Mouse (Mus musculus) G1E (cell line): ENCODE measurements around the gene Purb. TPM values are rescaled to one million over a fixed set of nuclear protein-coding genes. Genes with fewer than 3 reads are reported as not detected.
"Not testable (repeated sequence)": the region's sequence is repeated elsewhere in the genome, so short reads cannot be mapped to it uniquely, and the experiment has no call there.

Source experiments
- ATAC-seq: 2 replicates; pipeline ENCODE4 v1.8.0; 2016; ENCODE audit warnings: mild to moderate bottlenecking; ENCODE audit not compliant: insufficient number of reproducible peaks, poor library complexity, low FRiP score, severe bottlenecking; ENCODE audit errors: extremely low read depth
- DNase-seq: peaks from one replicate; pipeline ENCODE4 v3.0.0; 2012; ENCODE audit warnings: low spot score
- H3K27me3 ChIP-seq: 2 replicates; pipeline ENCODE4 v1.6.1; 2012; ENCODE audit warnings: mild to moderate bottlenecking, low read length, inconsistent platforms; ENCODE audit not compliant: insufficient read depth
- H3K36me3 ChIP-seq: replicated peaks from 2 replicates; pipeline ENCODE3; 2012; ENCODE audit warnings: mild to moderate bottlenecking, inconsistent platforms
- H3K4me1 ChIP-seq: 2 replicates; pipeline ENCODE4 v1.6.1; 2012; ENCODE audit warnings: low read depth, low read length, inconsistent platforms, mixed read lengths; ENCODE audit not compliant: insufficient read depth
- H3K4me3 ChIP-seq: 2 replicates; pipeline ENCODE4 v1.5.1; 2012; ENCODE audit warnings: low read depth, mild to moderate bottlenecking, inconsistent platforms, low read length, moderate library complexity, mixed read lengths
- H3K9me3 ChIP-seq: replicated peaks from 2 replicates; pipeline ENCODE4 v1.6.1; 2012; ENCODE audit warnings: inconsistent platforms
- CTCF ChIP-seq: IDR thresholded peaks from 2 replicates; pipeline ENCODE4 v1.5.1; 2012; ENCODE audit warnings: low read depth, low read length, inconsistent platforms, mixed read lengths
- GATA1 ChIP-seq: IDR thresholded peaks from 2 replicates; pipeline ENCODE4 v1.6.1; 2012; ENCODE audit warnings: borderline replicate concordance, low read length, inconsistent platforms, mixed read lengths
- GATA2 ChIP-seq: IDR thresholded peaks from 2 replicates; pipeline ENCODE4 v1.6.1; 2012; ENCODE audit warnings: low read depth, low read length, inconsistent platforms, borderline replicate concordance
- POLR2AphosphoS5 ChIP-seq: IDR thresholded peaks from 2 replicates; pipeline ENCODE4 v1.6.1; 2012; ENCODE audit warnings: low read depth, low read length, inconsistent platforms; ENCODE audit not compliant: insufficient replicate concordance
- TAL1 ChIP-seq: conservative IDR thresholded peaks from 2 replicates; pipeline ENCODE4 v1.6.1; 2012; ENCODE audit warnings: low read depth, low read length, inconsistent platforms, mixed read lengths
- polyA plus RNA-seq: library from polyadenylated mRNA; stranded (reverse); fragments of >175 nt; gene quantifications from 2 replicates; pipeline ENCODE4 v1.2.3, GENCODE M21; 2012
- total RNA-seq, 2 experiments: library from RNA; stranded (forward) in 1 of 2; stranded (reverse) in 1 of 2; fragments of 200-1000 nt in 1 of 2; fragments of >200 nt in 1 of 2; fragmentation: Nextera tagmentation in 1 of 2; gene quantifications; 2 replicates each; pipeline ENCODE4 v1.2.3; 2014 to 2017

The Purb gene
- total and polyA plus RNA-seq, 3 experiments = 7.8 to 38.2 (median 34.5) TPM

DNA sequence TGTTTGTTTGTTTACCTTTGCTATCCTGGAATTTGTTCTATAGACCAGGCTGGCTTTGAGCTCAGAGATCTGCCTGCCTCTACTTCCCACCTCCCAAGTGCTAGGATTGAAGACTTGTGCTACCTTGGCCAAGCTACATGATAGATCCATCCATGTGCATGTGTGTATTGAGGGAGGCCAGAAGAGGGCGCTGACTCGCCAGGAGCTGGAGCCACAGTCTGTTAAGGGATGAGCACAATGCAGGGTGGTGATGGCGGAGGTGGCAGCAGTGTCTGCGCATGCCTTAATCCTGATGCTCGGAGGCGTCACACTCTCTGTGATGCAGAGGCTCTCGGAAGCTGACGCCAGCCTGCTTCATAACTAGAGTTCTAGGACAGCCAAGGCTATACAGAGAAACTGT lies 39.3 kb downstream of the Purb start:
- TF ChIP-seq TAL1 (no peak), CTCF (no peak), GATA1 (no peak), POLR2AphosphoS5 (no peak), GATA2 (no peak)
- DNase-seq (no peak), ATAC-seq (no peak)
- Histone ChIP-seq H3K36me3 (peaks cover 79% of the 10 kb centered on the region), H3K4me1 (no peaks in the 10 kb centered on the region; the same call in 1 of the 2 replicates), H3K4me3 (no peak overlapping the region), H3K9me3 (no peaks in the 10 kb centered on the region), H3K27me3 (no peaks in the 10 kb centered on the region)

DNA sequence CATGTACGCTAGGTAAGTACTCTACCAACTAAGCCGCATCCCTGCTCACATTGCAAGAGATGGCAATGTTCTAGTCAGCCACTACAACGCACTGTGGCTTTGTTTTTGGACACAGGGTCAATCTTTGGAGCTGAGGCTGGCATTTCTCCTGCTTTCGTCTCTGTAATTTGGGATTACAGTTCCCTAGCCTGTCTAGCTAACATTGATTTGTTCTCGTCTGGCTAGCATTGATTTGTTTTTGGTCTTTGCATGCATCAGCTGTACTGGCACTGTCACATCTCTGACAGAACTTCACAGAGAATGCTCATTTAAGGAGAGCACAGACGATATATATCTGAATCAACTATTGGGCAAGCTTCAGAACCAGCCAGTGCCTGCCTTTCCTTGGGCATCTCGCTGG lies 45.5 kb downstream of the Purb start:
- no peaks in the 10 kb centered on the region for H3K27me3 ChIP-seq
- no peaks in the 10 kb centered on the region for H3K4me1 ChIP-seq
- H3K4me3 ChIP-seq = no peak overlapping the region
- H3K9me3 ChIP-seq = no peaks in the 10 kb centered on the region
- TF ChIP-seq POLR2AphosphoS5 (no peak), TAL1 (no peak), GATA1 (no peak), GATA2 (no peak), CTCF (no peak)
- DNase-seq = no peak
- H3K36me3 ChIP-seq = peaks cover 87% of the 10 kb centered on the region
- no peak for ATAC-seq

DNA sequence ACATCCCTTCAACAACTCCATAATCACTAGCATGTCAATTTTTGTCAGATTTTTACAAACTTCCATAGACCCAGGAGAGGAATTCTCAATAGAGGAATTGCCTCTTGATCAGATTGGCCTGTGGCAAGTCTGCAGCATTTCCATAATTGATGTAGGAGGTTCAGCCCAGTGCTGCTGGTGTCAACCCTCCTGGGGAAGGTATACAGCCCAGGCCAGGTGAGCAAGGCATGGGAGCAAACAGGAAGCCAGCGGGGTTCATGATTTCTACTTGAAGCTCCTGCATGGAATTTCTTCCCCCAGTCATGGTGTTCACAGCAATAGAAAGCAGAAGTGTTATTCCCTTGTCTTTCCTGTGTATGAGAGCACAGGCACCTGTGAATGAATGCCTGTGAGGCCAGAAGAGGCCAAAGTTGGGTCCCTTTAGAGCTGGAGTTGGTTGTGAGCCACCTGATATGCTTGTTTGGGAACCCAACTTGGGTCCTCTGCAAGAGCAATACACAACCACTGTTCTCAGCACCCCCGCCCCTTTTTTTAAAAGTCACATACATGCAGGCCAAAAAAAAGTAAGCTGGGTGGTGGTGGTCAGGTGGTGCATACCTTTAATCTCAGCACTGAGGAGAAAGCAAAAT lies 54.9 kb downstream of the Purb start:
- H3K9me3 ChIP-seq = no peaks in the 10 kb centered on the region
- TF ChIP-seq POLR2AphosphoS5 = peak; percentile 81; the same call in 1 of the 2 replicates
- no peak for TF ChIP-seq GATA2
- peaks cover 8% of the 10 kb centered on the region for H3K4me1 ChIP-seq
- DNase-seq (no peak), ATAC-seq (no peak)
- H3K4me3 ChIP-seq = no peak overlapping the region
- H3K36me3 ChIP-seq = peaks cover 76% of the 10 kb centered on the region
- H3K27me3 ChIP-seq = no peaks in the 10 kb centered on the region

DNA sequence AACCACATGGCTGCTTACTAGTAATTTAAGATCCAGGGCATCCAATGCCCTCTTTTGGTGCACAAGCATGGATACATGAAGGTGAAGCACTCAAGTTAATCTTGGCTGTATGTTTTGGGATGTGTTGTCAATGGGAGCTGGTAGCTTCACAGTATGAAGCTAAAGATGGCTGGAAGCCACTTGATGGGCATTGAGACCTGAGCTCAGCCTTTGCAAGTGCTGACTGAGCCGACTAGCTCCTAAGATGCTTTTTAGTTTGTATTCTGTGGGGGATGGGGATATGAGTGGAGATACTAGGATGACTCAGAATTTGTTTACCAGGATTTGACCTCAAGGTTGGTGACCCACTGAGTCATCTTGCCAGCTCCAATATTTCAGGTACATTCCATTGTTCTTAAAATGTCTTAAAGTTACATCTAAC lies 55.4 kb downstream of the Purb start:
- Histone ChIP-seq H3K9me3 (no peaks in the 10 kb centered on the region), H3K36me3 (peaks cover 73% of the 10 kb centered on the region), H3K4me3 (no peak overlapping the region), H3K27me3 (no peaks in the 10 kb centered on the region), H3K4me1 (peaks cover 9% of the 10 kb centered on the region)
- ATAC-seq (no peak), DNase-seq (no peak)
- TF ChIP-seq TAL1 (no peak), POLR2AphosphoS5 (peak; percentile 9; the same call in 1 of the 2 replicates)

DNA sequence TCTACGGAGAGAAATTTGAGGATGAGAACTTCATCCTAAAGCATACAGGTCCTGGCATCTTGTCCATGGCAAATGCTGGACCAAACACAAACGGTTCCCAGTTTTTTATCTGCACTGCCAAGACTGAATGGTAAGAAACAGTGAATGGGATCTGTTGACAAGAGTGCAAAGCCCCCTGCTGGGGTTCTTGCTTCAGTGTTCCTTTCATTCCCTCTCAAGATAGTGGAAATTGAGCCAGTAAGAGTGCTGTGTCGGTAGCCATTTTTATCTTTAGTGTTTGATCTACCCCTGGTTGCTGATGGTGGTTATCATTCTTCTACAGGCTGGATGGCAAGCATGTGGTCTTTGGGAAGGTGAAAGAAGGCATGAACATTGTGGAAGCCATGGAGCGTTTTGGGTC lies 56.6 kb downstream of the Purb start:
- H3K4me1 ChIP-seq = peaks cover 19% of the 10 kb centered on the region

DNA sequence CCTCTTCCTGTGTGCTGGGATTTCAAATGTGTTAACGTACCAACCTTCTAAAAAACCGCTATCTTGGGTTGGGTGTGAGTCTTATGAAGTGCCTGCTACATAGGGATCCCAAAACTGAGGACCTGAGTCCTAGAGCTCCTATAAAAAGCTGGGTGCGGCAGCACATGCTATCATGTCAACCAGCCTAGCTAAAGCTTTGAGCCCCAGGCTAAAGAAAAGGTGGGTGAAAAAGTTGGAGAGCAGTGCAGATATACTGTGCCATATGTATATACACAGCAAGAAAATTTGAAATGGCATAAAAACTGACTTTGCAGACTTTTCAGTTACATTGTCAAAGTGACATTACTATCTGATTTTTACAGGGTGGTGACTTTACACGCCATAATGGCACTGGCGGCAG lies 57.0 kb downstream of the Purb start:
- TF ChIP-seq GATA1 = no peak
- no peak for TF ChIP-seq CTCF
- TF ChIP-seq GATA2 = no peak
- TF ChIP-seq TAL1 = no peak
- Histone ChIP-seq H3K27me3 (no peaks in the 10 kb centered on the region), H3K9me3 (no peaks in the 10 kb centered on the region), H3K4me3 (peak overlapping the region; percentile 40; the same call in 1 of the 2 replicates), H3K36me3 (peaks cover 62% of the 10 kb centered on the region), H3K4me1 (peaks cover 21% of the 10 kb centered on the region)
- ATAC-seq (no peak), DNase-seq (no peak)

More for the DNA sequence above, 56.6 kb downstream of the Purb start:
- H3K27me3 ChIP-seq, H3K4me3 ChIP-seq, DNase-seq, H3K9me3 ChIP-seq, ATAC-seq: not testable (repeated sequence)
- peaks cover 65% of the 10 kb centered on the region for H3K36me3 ChIP-seq

Other genes starting within 250 kb of the Purb start
- gene Npc1l1, start 245.8 kb downstream of the Purb start, total RNA-seq (2014; fragmentation: Nextera tagmentation) = 0.24 TPM in 1 of 2 replicates, not detected in the other
- gene Npc1l1, start 245.8 kb downstream of the Purb start, total RNA-seq (2017) = 0.06 and 0.16 TPM in 2 replicates
- not detected in 2 replicates for gene Npc1l1, start 245.8 kb downstream of the Purb start, polyA plus RNA-seq
- 35.8 and 40.6 TPM in 2 replicates for gene Ddx56, start 208.1 kb downstream of the Purb start, total RNA-seq (2014; fragmentation: Nextera tagmentation)
- 42.5 and 47.4 TPM in 2 replicates for gene Ddx56, start 208.1 kb downstream of the Purb start, total RNA-seq (2017)
- 16.9 and 20.4 TPM in 2 replicates for gene Ddx56, start 208.1 kb downstream of the Purb start, polyA plus RNA-seq
- 39.7 and 45.1 TPM in 2 replicates for gene Tmed4, start 201.0 kb downstream of the Purb start, total RNA-seq (2014; fragmentation: Nextera tagmentation)
- gene Tmed4, start 201.0 kb downstream of the Purb start, total RNA-seq (2017) = 34.7 and 36.1 TPM in 2 replicates
- gene Tmed4, start 201.0 kb downstream of the Purb start, polyA plus RNA-seq = 33.2 and 38.1 TPM in 2 replicates
- gene Ogdh, start 184.3 kb downstream of the Purb start, total RNA-seq (2014; fragmentation: Nextera tagmentation) = 97.5 and 108 TPM in 2 replicates
- 57.7 and 65.5 TPM in 2 replicates for gene Ogdh, start 184.3 kb downstream of the Purb start, total RNA-seq (2017)
- gene Ogdh, start 184.3 kb downstream of the Purb start, polyA plus RNA-seq = 33.1 and 49.5 TPM in 2 replicates
- 63.4 and 75.4 TPM in 2 replicates for gene Zmiz2, start 86.8 kb downstream of the Purb start, total RNA-seq (2014; fragmentation: Nextera tagmentation)
- 6.0 and 7.1 TPM in 2 replicates for gene Zmiz2, start 86.8 kb downstream of the Purb start, total RNA-seq (2017)
- gene Zmiz2, start 86.8 kb downstream of the Purb start, polyA plus RNA-seq = 245 and 292 TPM in 2 replicates
- gene Ppia, start 60.5 kb downstream of the Purb start, total RNA-seq (2014; fragmentation: Nextera tagmentation) = 1,642 and 2,027 TPM in 2 replicates
- gene Ppia, start 60.5 kb downstream of the Purb start, total RNA-seq (2017) = 3,073 and 3,673 TPM in 2 replicates
- 182 and 196 TPM in 2 replicates for gene Ppia, start 60.5 kb downstream of the Purb start, polyA plus RNA-seq
- gene H2afv, start 31.5 kb downstream of the Purb start, total RNA-seq (2014; fragmentation: Nextera tagmentation) = 53.2 and 62.9 TPM in 2 replicates
- 77.3 and 92.1 TPM in 2 replicates for gene H2afv, start 31.5 kb downstream of the Purb start, total RNA-seq (2017)
- gene H2afv, start 31.5 kb downstream of the Purb start, polyA plus RNA-seq = 68.1 and 97.5 TPM in 2 replicates
- gene Myo1g, start 45.0 kb upstream of the Purb start, total RNA-seq (2014; fragmentation: Nextera tagmentation) = 48.5 and 56.5 TPM in 2 replicates
- gene Myo1g, start 45.0 kb upstream of the Purb start, total RNA-seq (2017) = 69.2 and 74.5 TPM in 2 replicates
- 71.8 and 78.8 TPM in 2 replicates for gene Myo1g, start 45.0 kb upstream of the Purb start, polyA plus RNA-seq
- 16.8 and 22.5 TPM in 2 replicates for gene Ccm2, start 71.0 kb upstream of the Purb start, total RNA-seq (2014; fragmentation: Nextera tagmentation)
- 32.1 and 43.5 TPM in 2 replicates for gene Ccm2, start 71.0 kb upstream of the Purb start, total RNA-seq (2017)
- 34.9 and 37.3 TPM in 2 replicates for gene Ccm2, start 71.0 kb upstream of the Purb start, polyA plus RNA-seq
- gene Nacad, start 130.1 kb upstream of the Purb start, total RNA-seq (2014; fragmentation: Nextera tagmentation) = not detected in 2 replicates
- gene Nacad, start 130.1 kb upstream of the Purb start, total RNA-seq (2017) = under 0.01 and 0.05 TPM in 2 replicates
- not detected in 2 replicates for gene Nacad, start 130.1 kb upstream of the Purb start, polyA plus RNA-seq
- 71.1 and 72.1 TPM in 2 replicates for gene Tbrg4, start 150.2 kb upstream of the Purb start, total RNA-seq (2014; fragmentation: Nextera tagmentation)
- 30.0 and 33.7 TPM in 2 replicates for gene Tbrg4, start 150.2 kb upstream of the Purb start, total RNA-seq (2017)
- 211 and 218 TPM in 2 replicates for gene Tbrg4, start 150.2 kb upstream of the Purb start, polyA plus RNA-seq
- gene Wap, start 162.7 kb upstream of the Purb start, total RNA-seq (2014; fragmentation: Nextera tagmentation) = not detected in 2 replicates
- gene Wap, start 162.7 kb upstream of the Purb start, total RNA-seq (2017) = not detected in 2 replicates
- gene Wap, start 162.7 kb upstream of the Purb start, polyA plus RNA-seq = not detected in 2 replicates
- gene Ramp3, start 182.6 kb upstream of the Purb start, total RNA-seq (2014; fragmentation: Nextera tagmentation) = not detected in 2 replicates
- not detected in 2 replicates for gene Ramp3, start 182.6 kb upstream of the Purb start, total RNA-seq (2017)
- gene Ramp3, start 182.6 kb upstream of the Purb start, polyA plus RNA-seq = not detected in 2 replicates